Mouse (Mus musculus) B cell, adult 2 months (primary cell): ENCODE measurements around the gene Hspb11.

Experiments
- DNase-seq, 2 experiments: peaks; one replicate each; pipeline ENCODE4 v3.0.0; 2022

Hspb11 gene

GRCm38 (mm10) chr4:107318646-107319045 is 65.3 kb downstream of the Hspb11 start:
- DNase-seq, result no peak

GRCm38 (mm10) chr4:107321041-107321440 is 67.6 kb downstream of the Hspb11 start:
- DNase-seq, result peak; percentile 32 to 47

GRCm38 (mm10) chr4:107323113-107323512 is 69.7 kb downstream of the Hspb11 start:
- no peak for DNase-seq

- no peak for DNase-seq
Observed at GRCm38 (mm10) chr4:107328530-107328929, 75.1 kb downstream of the Hspb11 start.
